Mouse (Mus musculus): ENCODE measurements at regions not wholly inside any gene's neighbourhood (a gene's known extent, or its start where the extent isn't known, plus 50 kb on each side); places are given as distances from the start of the nearest gene placed in this dataset.

DNA sequence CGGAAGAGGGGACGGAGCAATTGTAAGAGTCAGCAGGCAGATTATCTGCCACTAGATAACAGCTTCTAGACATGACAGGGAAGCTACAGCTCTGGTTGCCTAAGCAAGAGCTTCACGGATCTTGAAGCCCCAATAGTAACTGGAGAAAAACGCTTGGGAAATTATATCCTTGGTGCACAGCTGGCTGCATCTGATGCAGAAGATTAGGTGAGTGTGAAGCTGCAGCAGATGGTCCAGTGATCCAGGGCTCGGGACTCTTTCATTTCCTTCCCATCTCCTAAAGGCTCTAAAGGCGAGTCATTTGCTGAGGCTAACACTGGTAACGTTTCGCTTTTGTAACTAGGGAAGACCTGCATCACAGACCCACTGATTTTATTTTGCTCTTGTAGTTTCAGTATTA, 196.6 kb upstream of the Map3k1 start:
- peaks cover 37% of the 10 kb centered on the region for H3K4me1 ChIP-seq (ENCODE audit: control insufficient read depth, insufficient read depth, insufficient read length, low read length)
- H3K27ac ChIP-seq (replicated peaks; ENCODE audit: low read depth, low read length), result no peak overlapping the region
- no peak overlapping the region for H3K4me3 ChIP-seq (ENCODE audit: insufficient read depth, low read depth, low read length)

DNA sequence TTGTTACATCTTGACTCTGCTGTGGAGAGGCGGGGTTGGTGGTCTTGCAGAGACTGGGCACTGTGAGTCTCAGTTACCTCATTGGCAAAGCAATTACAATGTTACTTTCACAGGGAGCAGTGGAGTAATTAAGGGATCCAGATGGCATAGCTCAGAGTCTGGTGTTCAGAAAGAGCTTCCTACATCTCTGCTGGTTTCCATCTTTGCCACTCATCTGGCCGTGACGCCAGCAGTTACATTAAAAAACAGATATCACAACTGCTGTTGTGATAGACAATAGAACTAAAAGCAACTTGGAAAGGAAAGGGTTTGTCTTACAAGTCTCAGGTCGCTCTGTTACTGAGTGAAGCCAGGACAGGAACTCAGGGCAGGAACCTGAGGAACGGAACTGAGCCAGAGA, 200.0 kb upstream of the Map3k1 start:
- H3K27ac ChIP-seq (replicated peaks; ENCODE audit: low read depth, low read length), result no peak overlapping the region
- no peak overlapping the region for H3K4me3 ChIP-seq (ENCODE audit: insufficient read depth, low read depth, low read length)
- H3K4me1 ChIP-seq (ENCODE audit: control insufficient read depth, insufficient read depth, insufficient read length, low read length), result peaks cover 13% of the 10 kb centered on the region

DNA sequence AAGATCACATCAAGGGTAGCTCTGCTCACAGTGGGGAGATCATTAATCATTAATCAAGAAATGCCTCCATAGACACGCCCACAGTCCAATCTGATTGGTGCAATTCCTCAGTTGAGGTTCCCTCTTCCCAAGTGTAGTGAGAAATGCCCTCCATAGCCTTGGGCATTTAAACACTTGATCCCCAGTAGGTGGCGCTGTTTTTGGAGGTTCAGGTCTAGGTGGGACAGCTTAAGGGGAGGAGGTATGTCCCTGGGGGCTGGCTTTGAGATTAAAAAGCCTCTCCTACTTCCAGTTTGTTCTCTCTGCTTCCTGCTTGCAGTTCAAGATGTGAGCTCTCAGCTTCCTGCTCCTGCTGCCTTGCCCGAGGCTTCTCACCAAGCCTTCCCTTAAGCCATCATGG, 200.5 kb upstream of the Map3k1 start:
- Histone ChIP-seq H3K27ac (replicated peaks; ENCODE audit: low read depth, low read length) (no peak overlapping the region), H3K4me3 (ENCODE audit: insufficient read depth, low read depth, low read length) (no peak overlapping the region), H3K4me1 (ENCODE audit: control insufficient read depth, insufficient read depth, insufficient read length, low read length) (peaks cover 8% of the 10 kb centered on the region)

DNA sequence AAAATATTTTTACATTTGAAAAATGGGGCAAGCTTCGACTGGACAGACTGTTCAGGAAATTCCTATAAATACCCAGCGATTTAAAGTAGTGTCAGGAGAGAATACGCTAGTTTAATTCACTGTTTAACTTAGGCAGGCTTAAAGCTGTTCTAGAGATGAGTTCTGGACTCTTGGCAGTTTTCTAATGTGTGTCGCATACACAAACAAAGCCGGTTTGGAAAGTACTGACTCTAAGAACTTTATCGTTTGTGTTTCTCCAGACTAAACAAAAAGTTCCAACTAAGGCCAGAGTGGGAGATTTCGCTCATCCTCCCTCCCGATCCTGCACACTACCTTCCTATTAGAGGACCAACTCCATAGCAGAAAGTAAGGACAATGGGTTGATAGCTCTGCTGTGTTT, 201.7 kb upstream of the Map3k1 start:
- no peak overlapping the region for H3K27ac ChIP-seq (replicated peaks; ENCODE audit: low read depth, low read length)
- H3K4me3 ChIP-seq (ENCODE audit: insufficient read depth, low read depth, low read length), result no peak overlapping the region
- peaks cover 5% of the 10 kb centered on the region; the same call in 1 of the 2 replicates for H3K4me1 ChIP-seq (ENCODE audit: control insufficient read depth, insufficient read depth, insufficient read length, low read length)

DNA sequence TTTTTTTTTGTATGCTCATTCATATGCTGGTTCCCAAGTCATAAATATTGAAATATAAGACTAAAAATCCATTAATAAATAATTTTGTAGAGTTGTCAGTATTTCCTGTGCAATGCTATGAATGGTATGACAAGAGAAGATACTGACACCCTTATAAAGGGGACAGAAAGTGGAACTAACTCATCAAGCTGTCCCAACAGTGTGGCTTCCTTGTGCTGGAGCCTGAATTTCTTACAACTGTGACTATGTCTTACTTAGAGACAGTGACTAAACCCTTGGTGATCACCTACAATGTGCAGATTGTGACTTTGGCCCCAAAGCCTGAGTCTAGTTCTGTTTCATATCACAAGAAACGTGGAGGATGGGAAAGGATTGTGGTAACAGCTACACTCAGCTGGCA, 203.8 kb upstream of the Map3k1 start:
- H3K4me3 ChIP-seq (ENCODE audit: insufficient read depth, low read depth, low read length), result no peak overlapping the region
- peaks cover 3% of the 10 kb centered on the region for H3K4me1 ChIP-seq (ENCODE audit: control insufficient read depth, insufficient read depth, insufficient read length, low read length)
- no peak overlapping the region for H3K27ac ChIP-seq (replicated peaks; ENCODE audit: low read depth, low read length)

DNA sequence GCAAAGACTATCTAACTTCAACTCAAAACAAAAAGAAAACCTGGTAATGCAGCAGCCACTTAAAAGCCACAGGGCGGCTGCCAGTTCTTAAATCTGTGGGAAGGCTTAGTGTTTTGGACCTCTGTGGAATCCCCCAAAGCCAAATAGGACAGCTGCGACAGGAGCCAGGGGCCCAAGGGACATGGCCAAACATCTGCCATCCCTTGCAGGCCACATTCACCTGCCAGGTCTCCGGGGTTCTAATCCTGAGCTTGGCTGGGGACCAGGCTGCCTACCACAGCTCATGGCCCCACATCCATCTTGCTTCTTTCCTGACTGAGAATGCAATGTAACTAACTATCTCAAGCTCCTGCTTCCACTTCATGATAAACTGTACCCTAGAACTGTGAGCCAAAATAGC, 206.3 kb upstream of the Map3k1 start:
- H3K27ac ChIP-seq (replicated peaks; ENCODE audit: low read depth, low read length), result no peak overlapping the region
- peaks cover 3% of the 10 kb centered on the region for H3K4me1 ChIP-seq (ENCODE audit: control insufficient read depth, insufficient read depth, insufficient read length, low read length)
- H3K4me3 ChIP-seq (ENCODE audit: insufficient read depth, low read depth, low read length), result no peak overlapping the region

DNA sequence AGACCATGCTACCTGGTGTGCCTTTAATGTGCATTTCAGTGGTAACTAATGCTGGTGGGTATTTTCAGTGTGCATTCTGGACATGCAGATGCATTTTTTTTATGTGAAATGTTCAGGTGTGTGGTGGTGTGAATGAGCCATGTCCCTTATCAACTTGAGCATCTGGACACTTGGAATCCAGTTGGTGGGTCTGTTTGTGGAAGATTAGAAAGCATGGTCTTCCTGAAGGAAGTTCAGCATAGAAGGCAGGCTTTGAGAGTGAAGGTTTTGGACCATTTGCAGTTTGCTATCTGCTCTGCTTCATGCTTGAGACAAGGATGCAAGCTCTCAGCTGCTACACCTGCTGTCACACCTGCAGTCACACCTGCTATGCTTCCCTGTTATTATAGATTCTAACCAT, 207.5 kb upstream of the Map3k1 start:
- no peak overlapping the region for H3K27ac ChIP-seq (replicated peaks; ENCODE audit: low read depth, low read length)
- peaks cover 3% of the 10 kb centered on the region for H3K4me1 ChIP-seq (ENCODE audit: control insufficient read depth, insufficient read depth, insufficient read length, low read length)
- H3K4me3 ChIP-seq (ENCODE audit: insufficient read depth, low read depth, low read length), result no peak overlapping the region

DNA sequence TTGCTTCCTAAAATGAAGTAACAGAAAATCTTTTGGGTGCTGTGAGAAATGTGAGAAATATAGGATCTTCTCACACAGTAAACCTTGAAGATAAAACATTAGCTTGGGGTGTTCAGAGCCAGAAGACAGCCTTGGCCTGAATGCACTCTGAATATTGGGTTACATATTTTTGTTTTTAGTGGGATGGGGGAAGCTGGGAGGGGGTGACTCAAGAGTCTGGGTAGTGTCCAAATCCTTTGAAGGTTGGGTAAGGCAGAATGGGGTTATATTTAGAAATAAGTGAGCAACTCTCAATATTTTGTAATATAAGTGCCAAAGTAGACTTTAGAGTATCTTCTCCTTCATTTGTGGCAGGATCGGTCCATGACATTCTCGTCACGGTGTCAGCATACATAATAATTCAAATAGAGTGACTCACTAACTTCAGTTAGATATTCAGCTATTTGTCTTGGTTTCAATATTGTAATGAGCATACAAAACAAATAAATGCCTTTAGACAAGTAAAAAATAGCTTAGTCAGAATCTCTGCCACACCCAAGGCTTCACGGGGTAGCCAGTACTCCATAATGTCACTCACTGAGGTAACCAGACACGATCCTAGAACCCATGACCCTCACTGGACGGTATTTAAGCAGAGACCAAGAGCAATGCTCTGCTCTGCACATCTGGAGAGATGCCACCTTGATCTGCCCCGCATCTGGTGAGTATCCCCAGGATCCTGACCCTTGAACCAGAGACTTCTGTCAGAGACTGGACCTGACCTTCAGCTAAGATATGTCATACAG, 209.9 kb upstream of the Map3k1 start:
- Histone ChIP-seq H3K4me1 (ENCODE audit: control insufficient read depth, insufficient read depth, insufficient read length, low read length) (peaks cover 5% of the 10 kb centered on the region), H3K4me3 (ENCODE audit: insufficient read depth, low read depth, low read length) (no peak overlapping the region), H3K27ac (replicated peaks; ENCODE audit: low read depth, low read length) (no peak overlapping the region)

DNA sequence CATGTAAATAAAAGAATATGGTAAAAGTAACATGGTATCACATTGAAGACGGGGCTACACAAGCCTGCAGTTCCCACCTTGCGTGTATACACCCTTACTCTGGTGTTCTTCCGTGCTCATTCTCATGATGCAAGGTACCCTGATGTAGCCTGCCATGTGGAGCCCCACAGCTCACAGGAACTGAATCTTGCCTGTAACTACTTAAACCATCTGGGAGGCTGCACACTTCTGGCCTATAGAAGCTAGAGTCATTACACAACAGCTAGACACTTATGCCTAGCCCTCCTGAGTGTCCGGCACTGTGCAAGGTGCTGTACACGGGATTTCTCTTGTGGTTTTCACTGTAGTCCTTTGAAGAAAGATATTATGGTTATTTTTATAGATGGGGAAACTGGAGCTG, 210.8 kb upstream of the Map3k1 start:
- Histone ChIP-seq H3K27ac (replicated peaks; ENCODE audit: low read depth, low read length) (no peak overlapping the region), H3K4me1 (ENCODE audit: control insufficient read depth, insufficient read depth, insufficient read length, low read length) (peaks cover 8% of the 10 kb centered on the region), H3K4me3 (ENCODE audit: insufficient read depth, low read depth, low read length) (no peak overlapping the region)

DNA sequence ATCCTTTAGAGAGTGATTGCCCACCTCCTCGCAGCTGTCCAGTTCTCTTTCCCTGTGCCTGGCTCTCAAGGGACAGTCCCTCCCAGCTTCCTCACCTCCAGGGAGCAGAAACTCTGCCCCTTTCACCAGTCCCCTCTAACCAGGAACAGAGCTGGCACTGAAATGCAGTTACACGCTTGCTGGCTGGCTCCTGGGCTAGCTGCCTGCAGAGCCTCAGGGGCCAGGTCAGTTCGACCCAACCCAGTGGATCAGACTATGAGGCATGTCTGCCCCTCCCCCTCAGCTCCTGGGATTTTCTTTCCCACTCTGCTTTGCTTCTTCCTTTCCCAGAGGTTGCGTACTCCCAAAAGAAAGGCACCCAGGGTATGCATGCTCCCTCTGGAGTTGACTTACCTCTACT, 214.4 kb upstream of the Map3k1 start:
- peaks cover 10% of the 10 kb centered on the region for H3K4me1 ChIP-seq (ENCODE audit: control insufficient read depth, insufficient read depth, insufficient read length, low read length)
- no peak overlapping the region for H3K27ac ChIP-seq (replicated peaks; ENCODE audit: low read depth, low read length)
- no peak overlapping the region for H3K4me3 ChIP-seq (ENCODE audit: insufficient read depth, low read depth, low read length)

DNA sequence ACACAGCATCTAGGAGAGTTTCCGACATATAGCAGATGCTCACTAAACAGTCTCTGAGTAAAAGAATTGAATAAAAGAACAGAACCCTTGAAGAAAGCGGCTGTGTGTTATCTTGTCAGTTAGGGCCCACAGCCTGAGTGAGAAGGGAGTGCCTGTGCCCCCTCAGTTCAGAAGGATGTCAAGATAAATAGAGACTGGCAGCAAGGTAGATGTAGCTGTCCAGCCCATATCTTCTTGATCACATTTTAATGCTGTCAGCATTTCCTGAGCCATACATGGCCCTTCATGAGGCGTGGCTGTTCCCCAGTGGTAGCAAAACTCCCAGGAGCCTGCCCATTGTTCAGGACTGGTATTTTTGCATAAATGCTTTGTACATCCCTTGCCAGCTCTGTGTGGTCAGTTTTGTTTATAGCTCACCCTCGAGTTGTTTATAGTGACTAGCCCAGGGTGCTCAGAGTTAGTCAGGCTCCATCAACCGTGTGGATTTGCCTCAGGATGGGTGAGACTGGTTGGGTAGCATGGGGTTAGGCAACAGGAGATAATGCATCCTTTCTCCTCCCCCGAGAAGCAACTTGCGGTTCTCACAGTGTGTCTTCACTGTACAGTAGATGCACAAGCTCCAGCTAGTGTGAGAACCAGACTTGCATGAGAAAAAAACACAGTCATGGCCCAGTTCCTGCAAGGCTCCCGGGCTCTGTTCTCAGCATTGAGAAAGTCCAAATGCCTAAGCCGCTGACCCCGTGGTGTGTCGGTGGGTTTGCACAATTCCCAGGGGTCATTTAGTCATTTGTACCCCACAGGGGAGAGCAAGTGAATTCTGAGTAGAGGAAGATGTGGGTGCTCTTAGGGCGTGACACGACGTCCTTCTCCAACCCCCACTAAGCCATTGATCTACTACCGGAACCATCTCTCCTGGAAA, 216.1 kb upstream of the Map3k1 start:
- Histone ChIP-seq H3K4me3 (ENCODE audit: insufficient read depth, low read depth, low read length) (peak overlapping the region; percentile 28; the same call in 1 of the 2 replicates), H3K27ac (replicated peaks; ENCODE audit: low read depth, low read length) (peak overlapping the region; percentile 51; the same call in 1 of the 2 replicates), H3K4me1 (ENCODE audit: control insufficient read depth, insufficient read depth, insufficient read length, low read length) (peaks cover 10% of the 10 kb centered on the region)

DNA sequence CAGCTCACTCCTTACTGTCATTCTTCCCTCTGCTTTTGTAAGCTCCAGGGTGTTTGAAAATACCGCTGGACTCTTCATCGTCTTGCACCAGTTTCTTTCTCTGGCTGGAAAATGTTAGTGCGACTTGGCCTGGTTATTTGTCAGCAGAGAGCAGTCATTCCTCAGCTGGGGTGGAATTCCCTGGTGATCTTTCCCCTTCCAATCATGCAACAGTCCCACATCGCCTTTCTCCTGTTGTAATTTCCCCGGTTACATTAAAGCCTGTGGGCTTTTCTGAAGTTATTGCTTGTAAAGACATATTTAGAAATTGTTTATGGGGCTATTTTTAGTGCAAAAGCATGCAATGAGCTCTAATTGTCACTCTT, 216.8 kb upstream of the Map3k1 start:
- H3K4me1 ChIP-seq (ENCODE audit: control insufficient read depth, insufficient read depth, insufficient read length, low read length), result peaks cover 10% of the 10 kb centered on the region
- H3K4me3 ChIP-seq (ENCODE audit: insufficient read depth, low read depth, low read length), result peak overlapping the region; percentile 28; the same call in 1 of the 2 replicates
- H3K27ac ChIP-seq (replicated peaks; ENCODE audit: low read depth, low read length), result peak overlapping the region; percentile 51; the same call in 1 of the 2 replicates

DNA sequence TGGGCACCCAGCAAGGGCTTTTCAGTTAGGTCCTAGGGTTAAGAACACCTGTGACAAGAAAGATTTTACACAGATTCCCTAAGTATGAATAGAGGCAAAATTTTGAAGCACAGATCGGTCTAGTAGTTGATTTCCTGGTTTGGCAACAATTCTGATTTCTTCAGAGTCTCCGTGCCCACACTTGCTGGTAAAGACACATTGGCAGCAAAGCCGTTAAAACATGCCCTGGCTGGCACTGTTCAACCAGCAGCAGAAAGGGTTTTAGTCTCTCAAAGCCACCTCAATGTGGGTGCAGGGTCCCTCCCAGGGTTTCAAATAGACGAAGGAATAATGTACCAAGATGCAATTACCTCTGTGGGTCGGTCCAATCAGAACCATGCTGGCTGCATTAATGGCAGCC, 218.9 kb upstream of the Map3k1 start:
- H3K4me3 ChIP-seq (ENCODE audit: insufficient read depth, low read depth, low read length), result no peak overlapping the region
- peaks cover 10% of the 10 kb centered on the region for H3K4me1 ChIP-seq (ENCODE audit: control insufficient read depth, insufficient read depth, insufficient read length, low read length)
- H3K27ac ChIP-seq (replicated peaks; ENCODE audit: low read depth, low read length), result no peak overlapping the region

DNA sequence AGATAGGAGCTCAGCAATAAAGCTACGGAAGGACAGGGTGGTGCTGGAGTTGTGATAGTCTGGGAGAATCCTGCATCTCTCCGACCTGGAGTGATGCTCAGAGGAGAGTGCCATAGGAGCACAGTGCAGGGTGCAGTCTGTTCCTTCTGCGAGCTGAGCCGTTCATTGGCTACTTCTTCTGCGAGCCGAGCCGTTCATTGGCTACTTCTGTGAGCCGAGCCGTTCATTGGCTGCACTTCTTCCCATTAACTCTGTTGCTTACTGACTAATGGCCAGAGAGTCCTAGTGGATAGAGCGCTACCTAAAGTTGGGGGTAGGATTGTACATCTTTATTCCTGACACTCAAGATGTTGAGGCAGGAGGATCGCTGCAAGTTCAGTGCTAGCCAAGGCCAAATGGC, 222.3 kb upstream of the Map3k1 start:
- no peaks in the 10 kb centered on the region for H3K4me1 ChIP-seq (ENCODE audit: control insufficient read depth, insufficient read depth, insufficient read length, low read length)
- no peak overlapping the region for H3K4me3 ChIP-seq (ENCODE audit: insufficient read depth, low read depth, low read length)
- no peak overlapping the region for H3K27ac ChIP-seq (replicated peaks; ENCODE audit: low read depth, low read length)

DNA sequence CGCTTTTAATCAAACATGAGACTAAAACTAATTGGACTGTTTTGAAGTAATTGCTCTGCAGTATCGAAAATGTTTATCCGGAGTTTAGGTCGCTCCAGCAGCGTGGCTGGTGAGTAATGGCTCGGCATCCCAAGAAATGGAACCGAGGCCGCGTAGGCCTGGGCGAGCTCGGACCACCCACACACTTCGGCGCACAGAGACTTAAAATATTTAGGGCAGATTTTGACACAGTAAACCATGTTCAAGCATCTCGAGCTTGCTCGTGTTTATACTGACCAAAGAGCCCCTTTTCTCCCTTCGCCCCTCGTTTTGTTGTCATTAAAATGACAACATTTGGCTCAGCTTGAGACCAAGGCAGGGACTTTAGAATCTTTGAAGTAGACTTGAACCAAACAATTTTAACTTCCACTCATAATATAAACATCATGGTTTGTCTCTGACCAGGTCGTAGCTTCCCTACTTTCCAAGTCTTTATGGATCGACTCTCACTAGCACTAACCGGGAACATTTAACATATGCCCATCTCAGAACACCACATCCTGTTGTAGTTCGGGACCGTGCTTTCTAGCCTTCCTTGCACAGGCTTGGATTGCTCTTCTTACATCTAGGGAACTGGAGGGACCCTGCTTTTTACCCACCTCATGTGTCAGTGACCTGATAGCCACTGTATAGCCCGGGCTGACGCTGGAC, 223.0 kb upstream of the Map3k1 start:
- Histone ChIP-seq H3K27ac (replicated peaks; ENCODE audit: low read depth, low read length) (no peak overlapping the region), H3K4me3 (ENCODE audit: insufficient read depth, low read depth, low read length) (no peak overlapping the region), H3K4me1 (ENCODE audit: control insufficient read depth, insufficient read depth, insufficient read length, low read length) (no peaks in the 10 kb centered on the region)

Measured in brown adipose tissue, adult 24 weeks (tissue).